Mouse (Mus musculus): ENCODE data around the gene Macf1. TPM values are rescaled to one million over a fixed set of nuclear protein-coding genes. Genes with fewer than 3 reads are reported as not detected.

Macf1 gene
- total RNA-seq, 4 experiments from 2014 or later = 235 to 265 (median 249) TPM

DNA sequence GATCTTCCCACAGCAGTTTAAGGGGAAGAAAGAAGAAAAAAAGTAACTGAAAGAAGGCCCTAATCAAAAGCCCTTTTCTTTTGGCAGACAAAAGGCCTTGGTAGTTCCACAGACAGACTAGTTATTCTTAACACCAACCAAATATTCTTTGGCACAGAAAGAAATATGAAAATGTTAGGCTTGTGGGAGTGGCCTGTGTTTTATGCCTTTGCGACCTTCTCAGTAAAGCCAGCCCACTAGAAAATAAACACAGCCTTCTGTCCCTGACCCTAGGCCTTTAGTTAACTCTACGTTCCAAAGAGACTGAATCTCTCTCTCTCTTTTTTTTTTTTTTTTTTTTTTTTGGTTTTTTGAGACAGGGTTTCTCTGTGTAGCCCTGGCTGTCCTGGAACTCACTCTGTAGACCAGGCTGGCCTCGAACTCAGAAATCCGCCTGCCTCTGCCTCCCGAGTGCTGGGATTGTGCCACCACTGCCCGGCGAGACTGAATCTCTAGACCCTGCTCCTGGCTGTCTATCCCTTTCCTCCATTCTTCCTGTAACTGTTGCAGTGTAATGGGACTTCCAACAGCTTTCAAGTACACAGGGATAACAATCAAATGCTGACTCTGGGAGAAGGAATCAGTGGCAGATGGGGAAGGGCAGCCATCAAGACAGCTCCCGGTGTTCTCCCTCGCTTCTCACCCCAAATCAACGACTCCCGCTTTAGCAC, 85.5 kb downstream of the Macf1 start:
- no peak for DNase-seq (ENCODE audit: low spot score in 2 of 2)

DNA sequence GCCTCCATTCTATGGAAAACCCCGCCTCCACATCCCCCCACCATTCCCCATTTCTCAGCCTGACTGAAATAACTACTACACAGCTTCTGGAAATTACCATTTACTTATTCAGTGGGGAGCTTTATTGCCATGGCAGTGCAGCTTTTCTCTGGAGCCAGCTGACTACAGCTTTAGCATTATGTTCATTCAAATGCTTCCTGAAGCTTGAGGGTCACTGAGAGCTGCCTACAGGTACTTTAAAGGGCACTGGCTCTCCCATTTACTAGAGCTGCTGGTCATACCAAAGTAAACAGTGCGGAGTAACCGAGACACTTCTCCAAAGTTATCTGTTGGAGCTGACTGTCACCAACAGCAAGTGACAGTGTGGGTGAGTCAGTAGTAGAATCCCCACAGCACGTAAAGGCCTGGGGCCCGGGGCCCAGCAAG, 89.8 kb downstream of the Macf1 start:
- DNase-seq (ENCODE audit: low spot score in 2 of 2) = no peak

DNA sequence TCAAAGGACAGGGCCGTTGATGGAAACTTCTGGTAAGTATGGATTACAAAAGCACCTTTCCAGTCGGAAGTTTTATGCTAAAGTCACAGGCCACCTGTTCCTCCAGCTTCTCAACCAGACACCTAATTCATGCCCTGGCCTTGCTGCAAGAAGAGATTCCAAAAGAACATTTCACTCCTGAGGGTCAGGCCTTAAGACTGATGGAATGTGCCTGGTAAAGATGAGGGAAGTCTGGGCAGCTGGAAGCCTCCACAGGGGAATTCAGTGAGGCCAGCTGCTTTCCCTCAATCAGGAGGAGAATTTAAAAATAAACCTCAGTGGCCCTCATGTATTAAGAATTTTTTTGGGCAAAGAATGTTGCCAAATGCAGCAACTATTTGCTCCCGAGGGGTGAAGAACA, 90.5 kb downstream of the Macf1 start:
- no peak for DNase-seq (ENCODE audit: low spot score in 2 of 2)

DNA sequence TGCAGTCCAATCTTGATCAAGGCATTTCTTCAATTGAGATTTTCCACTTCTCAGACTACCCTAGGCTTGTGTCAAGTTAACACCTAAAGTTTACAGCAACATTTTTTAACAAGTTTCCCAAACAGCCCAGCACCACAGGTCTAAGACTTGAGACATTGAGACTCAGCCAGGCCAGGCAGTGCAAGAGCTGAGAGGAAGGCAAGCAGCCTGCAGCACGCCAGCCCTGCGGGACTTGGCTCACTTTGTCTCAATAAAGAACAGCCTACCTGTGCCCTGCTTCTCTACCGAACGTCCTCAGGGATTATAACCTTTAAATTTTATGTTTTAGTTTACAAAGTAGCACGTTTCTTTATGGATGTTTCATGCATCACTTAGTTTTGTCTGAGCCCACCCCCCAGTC, 92.1 kb downstream of the Macf1 start:
- no peak for DNase-seq (ENCODE audit: low spot score in 2 of 2)

DNA sequence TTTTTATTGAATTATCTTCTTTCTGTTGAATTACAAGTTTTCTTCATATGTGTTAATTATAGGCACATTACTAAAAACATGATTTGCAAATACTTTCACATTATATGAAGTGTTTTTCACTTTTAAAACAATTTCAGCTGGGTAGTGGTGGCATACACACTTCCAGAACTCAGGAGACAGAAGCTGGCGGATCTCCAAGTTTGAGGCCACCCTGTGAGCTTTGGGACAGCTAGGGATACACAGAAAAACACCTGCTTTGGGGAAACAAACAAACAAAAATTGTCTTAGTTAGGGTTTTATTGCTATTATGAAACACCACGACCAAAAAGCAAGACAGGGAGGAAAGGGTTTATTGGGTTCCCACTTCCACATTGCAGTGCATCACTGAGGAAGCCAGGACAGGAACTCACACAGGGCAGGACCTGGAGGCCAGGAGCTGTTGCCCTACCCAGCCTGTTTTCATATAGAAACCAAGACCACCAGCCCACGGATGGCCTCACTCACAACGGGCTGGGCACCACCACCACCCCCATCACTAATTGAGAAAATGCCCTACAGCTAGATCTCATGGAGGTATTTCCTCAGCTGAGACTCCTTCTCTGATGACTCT, 93.0 kb downstream of the Macf1 start:
- no peak for DNase-seq (ENCODE audit: low spot score in 2 of 2)

DNA sequence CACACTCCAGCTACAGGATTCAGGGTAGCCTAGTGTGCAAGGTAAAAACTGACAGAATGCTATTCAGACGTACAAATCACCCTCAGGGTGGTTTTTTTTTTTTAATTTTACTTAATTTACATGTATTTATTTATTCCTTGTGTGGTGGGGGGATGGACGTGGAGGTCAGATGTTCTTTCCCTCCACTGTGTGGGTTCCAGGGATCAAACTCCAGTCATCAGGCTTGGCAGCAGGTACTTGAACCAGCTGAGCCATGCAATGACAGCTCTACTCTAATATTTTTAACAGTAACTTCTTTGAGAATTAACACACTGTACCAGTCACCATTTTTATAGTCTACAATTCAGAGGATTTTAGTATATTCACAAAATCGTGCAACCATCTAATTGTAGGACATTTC, 94.7 kb downstream of the Macf1 start:
- DNase-seq (ENCODE audit: low spot score in 2 of 2) = no peak

DNA sequence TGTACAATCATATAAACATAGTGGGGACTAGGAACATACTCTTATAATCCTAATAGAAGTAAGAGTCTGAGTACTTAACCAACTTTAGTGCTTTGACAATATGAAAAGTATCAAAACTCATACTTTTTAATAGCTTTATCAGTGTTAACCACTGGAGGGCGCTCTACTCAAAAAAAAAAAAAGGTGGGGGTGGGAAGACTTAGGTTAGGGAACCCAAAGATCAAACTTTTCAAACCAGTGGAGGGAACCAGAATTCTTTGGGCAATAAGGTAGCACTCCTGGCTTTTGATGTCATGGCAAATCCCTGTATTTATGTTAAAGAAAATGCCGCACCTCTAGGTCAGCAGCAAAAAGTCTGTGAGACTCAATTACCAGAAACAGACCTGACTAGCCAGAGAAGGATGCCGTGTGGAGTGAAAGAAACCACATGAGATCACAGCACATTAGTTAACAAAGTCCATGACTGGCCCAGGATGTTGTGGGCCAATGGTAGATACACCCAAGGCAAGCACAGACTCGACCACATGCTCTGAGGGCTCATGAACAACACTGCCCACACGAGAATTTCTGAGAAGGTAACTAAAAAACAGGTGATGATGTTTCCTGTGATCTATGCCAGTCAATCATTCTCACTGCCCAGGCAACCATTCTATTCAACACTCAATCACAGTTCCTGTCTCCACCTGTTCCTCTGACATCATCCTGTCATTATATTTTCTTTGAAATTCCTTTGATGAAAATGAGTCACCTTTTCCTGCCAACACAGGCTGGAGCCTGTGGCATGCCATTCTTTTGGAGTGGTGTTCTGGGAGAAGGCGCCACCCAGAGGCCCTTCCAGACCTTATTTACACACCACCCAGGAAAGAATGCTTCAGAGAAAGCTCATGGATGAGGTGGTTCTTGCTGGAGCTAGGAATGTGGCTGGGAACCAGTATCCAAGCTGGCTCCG, 95.5 kb downstream of the Macf1 start:
- DNase-seq (ENCODE audit: low spot score in 2 of 2) = no peak

DNA sequence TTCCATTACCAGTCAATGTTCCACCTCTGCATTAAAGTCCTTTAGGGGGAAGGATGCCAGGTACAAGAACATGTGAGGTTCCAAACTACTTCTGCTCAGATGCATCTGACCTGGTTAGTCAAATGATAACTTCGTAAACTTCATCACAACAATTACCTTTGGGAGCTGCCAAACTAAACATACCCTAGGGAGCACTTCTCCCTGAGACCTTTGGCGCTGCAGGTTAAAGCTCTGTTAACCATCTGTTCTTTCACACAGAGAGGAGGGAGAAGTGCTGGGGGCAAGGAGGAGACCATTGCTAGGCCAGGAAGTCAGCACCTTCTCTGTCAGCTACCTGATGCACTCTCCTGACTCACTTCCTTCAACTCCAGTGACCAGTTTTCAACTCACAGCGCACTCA, 96.5 kb downstream of the Macf1 start:
- DNase-seq (ENCODE audit: low spot score in 2 of 2) = no peak

DNA sequence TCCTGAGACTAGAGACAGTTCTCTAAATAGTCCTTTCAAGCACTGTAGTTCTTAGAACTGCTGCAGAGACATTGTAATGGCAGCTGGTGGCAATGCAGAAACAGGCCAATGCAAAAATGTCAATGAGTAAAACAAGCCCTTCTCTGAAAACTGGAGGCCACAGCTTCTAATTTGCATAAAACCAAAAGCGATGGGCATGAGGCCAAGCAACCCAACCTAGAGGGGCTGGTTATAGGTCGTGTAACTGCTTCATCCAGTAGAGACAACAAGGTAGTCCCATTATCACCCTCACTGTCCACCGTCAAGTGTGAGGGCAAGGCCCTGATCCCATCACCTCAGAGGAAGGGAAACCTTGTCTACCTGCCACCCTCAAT, 99.5 kb downstream of the Macf1 start:
- no peak for DNase-seq (ENCODE audit: low spot score in 2 of 2)

DNA sequence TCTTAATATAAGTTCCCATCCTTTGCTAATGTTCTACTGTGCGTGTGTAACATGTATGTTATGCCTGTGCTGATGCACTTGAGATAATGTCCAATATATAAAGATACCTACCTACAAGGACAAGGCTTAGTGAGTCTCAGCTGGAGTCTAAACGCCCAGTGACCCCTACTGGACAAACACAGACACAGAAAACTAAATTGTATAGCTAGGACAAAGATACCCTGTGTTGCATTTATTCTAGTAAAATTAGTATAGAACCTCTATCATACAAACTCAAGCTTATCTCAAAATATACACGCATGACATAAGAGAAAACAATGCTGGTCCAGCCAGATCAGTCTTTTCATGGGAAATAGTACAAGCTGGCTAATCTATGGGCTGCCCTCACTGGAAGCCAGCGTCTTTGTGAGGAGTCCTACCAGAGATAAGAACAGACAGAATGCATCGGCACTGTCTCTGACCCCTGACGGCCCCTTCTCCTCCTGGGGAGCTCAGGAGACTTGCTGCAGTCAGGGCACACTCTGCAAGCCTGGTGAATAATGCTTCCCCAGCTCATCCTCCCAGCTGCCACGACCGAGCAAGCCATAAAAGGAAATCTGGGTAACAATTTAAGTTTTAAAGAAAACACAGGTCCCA, 100.0 kb downstream of the Macf1 start:
- DNase-seq (ENCODE audit: low spot score in 2 of 2) = no peak

DNA sequence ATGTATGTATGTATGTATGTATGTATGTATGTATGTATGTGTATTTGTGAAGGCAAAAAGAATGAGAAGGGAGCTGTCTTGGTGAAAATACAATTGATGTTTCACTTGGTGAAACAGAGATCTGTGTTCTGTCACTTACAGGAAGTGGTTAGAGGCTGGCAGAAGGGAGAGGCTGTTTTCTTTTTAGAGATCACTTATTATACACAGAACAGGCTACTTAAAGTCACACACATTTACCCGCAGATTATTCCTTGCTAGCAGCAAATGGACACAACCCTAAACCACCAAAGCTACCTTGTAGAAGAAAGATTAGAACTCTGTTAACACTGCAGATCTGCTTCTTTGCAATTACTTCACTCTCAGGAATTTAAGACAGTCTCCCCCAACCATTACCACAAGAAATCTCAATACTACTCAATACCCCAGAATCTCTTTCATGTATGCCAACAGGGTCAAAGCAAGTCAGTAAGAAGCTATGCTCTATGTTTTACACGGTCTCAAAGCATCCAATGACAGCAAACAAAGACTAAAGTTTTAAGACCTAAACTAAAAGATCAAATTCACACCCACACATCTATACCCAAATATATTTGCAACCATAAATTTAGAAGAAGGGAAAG, 106.6 kb downstream of the Macf1 start:
- DNase-seq (ENCODE audit: low spot score in 2 of 2) = no peak

DNA sequence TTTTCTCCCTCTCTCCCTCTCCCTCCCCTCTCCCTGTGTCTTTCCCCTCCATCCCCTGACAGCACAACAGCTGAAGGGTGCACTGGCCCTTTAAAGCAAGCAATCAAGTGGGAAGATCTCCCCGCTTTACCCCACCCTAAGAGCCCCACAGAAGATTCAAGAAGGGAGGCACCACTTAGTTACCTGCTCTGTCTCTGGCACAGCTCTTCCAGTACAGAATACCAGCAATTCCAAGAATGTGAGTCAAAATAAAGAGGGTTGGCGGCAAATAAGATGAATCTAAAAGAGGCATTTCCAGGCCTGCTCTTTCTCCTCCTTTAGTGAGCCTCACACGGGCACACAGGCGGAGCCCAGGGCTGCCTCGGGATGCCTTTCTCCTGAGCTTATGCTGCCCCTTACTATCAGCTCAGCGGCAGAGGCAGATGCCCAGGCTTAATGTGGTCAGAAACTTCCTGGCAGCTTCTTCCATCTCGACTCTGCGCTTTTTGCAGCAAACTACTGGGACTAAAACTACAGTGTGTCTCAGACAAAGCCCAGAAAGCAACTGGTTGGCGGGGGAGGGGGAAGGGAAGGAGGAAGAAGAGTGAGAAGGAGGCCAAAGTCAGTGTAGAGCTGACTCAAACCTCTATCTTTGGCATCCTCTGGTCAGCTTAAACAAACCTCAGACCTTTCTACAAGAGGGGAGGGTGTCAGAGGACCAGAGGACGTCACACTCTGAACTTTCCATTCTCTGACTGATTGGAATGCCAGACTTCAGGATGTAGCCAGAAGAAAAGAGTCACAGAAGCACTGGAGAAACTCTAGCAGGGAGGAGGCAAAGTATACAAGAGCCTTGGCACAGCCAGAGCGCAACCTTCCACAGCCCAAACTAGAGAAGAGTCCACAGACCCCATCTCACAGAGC, 111.5 kb downstream of the Macf1 start:
- no peak for DNase-seq (ENCODE audit: low spot score in 2 of 2)

DNA sequence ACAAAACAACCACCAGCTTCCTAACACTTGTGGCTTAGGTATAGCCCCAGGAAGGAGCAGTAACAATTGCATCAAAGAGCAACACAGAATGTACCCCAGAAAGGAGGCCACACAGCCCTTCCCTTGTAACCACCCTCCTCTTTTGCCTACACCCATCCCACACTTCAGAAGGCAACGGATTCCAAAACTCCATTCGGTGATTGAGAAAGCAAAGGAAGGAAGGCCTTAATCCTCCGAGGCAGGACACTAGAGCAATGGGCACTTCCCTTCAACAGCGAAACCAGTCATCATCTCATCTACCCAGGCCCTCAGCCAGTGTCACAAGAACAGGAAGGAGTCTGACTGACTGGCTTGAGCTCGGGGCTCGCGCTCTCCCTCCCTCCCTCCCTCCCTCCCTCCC, 112.3 kb downstream of the Macf1 start:
- DNase-seq (ENCODE audit: low spot score in 2 of 2) = no peak

DNA sequence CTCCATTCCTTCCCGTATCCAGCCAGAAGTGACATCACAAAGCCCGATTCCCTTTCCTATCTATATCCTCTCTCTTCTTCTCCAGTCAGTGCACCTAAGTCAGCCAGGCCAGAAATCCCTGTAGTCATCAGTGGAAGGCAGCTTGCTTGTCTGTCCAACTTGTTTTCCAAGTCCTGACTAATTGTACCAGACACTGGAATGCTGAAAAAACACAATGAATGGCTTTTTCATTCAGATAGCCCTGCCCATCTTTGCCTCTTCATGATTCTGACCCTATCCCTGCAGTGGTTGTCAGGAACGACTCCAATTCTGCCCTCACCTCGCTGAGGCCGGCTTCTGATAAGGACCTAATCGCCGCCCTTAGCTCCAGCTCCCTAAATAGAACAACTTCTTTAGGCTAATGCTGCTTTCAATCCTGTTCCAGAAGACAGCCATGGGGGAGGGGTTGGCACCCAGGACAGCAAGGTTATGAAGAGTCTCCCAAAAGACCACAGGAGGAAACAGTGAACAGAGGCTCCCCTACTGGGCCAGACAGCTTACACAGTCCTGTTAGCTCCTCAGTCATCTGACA, 118.8 kb downstream of the Macf1 start:
- no peak for DNase-seq (ENCODE audit: low spot score in 2 of 2)

DNA sequence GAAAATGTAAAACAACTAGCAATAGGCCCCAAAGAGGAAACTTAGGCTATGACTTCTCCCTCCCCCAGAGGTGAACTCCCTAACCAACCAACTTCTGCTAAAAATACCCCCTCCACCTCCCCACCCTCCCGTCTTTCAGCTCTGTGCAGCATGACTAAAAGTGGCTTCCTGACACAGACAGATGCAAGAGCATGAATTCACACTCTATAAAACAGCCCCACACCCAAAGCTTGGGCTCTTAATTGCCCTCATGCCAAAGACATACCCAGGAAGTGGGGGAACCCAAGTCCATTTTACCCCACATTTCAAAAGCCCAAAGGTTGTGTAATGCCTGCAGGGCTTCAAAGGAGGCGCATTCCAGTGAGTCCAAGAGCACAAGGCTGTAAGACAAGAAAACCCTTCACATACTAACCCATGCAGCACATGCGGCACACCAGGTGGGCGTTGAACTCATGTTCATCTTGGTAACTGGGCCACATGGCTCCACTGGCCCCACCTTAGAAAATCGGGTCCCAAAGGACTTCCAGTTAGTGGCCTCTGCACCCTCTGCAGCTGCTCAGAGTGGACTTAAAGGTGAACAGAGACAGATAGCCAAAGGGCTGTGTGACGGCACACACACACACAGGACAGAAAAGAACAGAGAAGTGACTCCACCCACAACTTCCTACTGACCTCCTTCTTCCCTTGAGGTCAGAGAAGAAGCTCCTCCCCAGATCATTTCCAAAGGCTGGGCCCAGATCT, 119.9 kb downstream of the Macf1 start:
- no peak for DNase-seq (ENCODE audit: low spot score in 2 of 2)

DNA sequence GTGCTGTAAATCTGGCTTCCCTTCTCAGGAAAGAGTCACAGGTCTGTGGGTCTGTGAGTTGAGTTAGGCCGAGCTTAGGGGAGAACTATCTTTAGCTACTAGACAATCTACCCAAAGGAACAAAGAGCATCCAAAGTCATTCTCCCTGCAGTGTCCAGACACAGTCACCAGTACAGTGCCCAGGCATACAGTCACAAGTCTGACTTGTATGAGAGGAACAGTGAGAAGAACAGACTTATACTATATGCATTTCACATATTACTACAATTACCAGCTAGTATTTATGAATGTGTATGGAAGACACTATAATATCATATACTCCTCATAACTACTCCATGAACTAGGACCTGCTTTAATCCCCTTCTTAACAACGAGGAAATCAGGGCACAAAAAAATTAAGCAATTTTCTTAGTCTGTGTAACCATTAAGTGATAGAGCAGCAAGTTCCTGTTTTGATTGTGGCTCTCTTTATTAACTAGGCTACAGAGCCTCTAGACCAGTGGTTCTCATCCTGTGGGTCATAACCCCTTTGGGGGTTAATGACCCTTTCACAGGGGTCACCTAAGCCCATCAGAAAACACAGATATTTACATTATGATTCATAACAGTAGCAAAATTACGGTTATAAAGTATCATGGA, 121.9 kb downstream of the Macf1 start:
- DNase-seq (ENCODE audit: low spot score in 2 of 2) = no peak

DNA sequence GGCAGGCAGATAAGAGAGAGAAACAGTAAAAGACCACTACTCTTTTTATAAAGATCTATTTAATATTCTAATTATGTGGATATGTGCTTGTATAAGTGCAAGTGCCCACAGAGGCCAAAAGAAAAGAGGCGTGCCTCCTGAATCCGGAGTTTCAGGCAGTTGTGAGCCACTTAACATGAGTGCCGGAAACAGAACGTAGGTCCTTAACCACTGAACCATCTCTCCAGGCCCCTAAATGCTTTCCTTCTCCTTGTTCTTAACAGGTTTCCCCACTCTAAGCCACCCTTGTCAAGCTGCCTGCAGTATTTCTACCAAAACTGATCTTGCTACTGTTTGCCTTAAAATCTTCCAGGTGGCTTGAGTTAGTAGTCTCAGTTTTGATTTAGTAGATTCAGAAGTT, 123.3 kb downstream of the Macf1 start:
- DNase-seq (ENCODE audit: low spot score in 2 of 2) = no peak

DNA sequence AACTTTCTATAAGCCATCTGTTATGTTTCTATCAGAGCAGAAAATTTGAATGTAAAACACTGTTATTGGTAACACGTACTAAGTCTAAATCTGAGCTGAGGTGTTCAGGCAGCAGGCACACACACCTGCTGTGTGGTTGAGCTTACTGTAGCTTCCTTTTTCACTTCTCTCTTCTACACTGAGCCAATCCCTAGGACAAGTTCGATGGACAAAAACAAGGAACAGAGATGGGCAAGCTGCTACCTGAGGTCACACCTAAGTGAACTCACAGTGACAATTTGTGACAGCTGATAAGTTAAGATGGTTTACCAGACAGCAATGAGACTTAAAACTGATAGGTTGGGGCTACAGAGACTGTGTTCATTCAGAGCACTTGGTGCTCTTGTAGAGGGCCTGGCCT, 125.7 kb downstream of the Macf1 start:
- no peak for DNase-seq (ENCODE audit: low spot score in 2 of 2)

DNA sequence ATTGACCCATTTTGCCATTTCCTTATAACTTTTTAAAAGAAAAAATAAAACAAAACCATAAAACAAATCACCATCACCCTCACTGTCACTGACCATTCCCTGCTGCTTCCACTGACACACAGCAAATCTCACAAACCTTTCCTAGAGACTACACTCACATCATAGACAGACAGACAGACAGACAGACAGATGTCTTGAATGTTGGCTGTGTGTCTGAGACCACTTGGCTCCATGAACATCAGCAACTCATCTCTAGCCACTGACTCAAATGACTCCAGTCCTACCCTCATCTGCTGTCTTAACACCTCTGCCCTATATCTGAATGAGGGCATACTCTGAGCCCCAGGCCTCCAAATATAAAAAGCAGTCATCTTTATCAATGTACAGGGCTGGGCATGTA, 128.9 kb downstream of the Macf1 start:
- no peak for DNase-seq (ENCODE audit: low spot score in 2 of 2)
